Mouse (Mus musculus) c-Kit-positive CD71-positive TER-119-negative erythroid progenitor cells, embryonic 14.5 days (primary cell): ENCODE measurements around the gene Atp6v0a2.
"Not testable (repeated sequence)": the region's sequence is repeated elsewhere in the genome, so short reads cannot be mapped to it uniquely, and the experiment has no call there.

Experiments used
- DNase-seq: peaks from one replicate; pipeline ENCODE4 v3.0.0-alpha.2; 2013; ENCODE audit warnings: low read depth

Gene Atp6v0a2

DNA sequence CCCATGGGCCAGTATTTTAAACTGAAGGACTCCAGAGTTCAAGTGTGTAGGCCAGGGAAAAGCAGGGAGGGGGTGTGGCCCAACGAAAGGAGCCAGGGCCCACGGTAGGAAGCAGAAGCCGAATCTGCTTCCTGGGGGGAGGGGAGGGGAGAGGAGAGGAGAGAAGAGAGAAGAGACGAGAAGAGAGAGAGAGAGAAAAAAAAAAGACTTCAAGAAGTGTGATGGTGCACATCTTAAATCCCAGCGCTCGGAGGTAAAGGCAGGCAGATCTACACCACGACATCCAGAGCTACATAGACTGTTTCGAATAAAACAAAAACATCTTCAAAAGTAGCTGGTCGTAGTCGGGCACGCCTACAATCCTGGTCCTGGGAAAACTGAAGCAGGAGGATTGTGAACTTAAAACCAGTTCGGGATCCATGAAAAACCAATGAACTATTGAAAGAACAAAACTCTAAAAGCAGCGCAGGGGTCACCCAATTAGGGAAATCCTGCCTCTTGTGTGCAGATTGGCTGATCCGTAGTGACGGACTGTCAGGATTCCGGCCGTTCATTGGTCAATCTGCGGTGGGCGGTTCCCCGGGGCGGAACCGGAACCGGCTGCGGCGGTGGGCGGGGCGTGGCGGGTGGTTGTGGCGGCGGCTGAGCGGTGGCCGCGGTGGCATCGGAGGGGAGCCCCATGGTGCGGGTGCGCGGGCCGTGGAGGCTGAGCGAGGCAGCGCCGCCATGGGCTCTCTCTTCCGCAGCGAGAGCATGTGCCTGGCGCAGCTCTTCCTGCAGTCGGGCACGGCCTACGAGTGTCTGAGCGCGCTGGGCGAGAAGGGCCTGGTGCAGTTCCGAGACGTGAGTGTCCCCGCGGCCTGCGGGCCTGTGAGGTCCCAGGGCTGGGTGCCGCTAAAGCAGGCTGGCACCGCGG lies at the start of gene Atp6v0a2:
Gene Atp6v0a2, plus strand, starts transcription at position 129 of the 916 bp plus-strand sequence.
- DNase-seq, result peak; percentile 84

DNA sequence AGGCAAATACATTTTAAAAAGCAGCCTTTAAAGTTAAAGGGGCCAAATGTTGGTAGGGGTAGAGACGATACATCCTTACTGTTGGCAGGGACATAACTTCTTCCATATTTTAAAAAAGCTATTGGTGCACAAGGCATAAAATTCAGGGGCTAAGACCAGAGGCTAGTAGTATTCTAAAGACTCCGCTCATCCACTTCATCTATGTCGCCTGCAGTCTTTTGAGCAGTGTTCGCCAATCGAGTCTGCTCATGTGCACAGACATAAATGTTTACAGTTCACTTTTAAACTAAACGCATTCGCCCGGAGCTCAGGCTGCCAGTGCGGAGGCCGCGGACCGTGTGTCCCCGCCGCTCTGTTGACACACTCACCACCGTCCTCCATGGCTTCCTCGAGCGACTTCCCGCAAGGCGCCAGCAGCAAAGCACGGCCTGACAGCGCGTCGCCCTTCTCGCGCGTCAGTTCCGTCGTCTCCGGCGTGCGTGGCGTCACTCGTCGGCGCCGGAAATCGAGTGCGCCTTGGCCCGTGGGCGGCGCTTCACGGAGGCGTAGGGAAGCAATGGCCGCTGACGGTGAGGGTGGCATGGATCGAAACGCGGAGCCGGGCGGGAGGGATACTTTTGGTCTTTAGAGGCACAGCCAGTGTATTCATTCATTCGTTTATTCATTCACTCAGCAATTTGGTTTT lies 49.6 kb upstream of the Atp6v0a2 start, which contains the start of the genes Eif2b1 and Gtf2h3:
Gene Eif2b1, minus strand, starts transcription at position 499 of the 685 bp plus-strand sequence.
Gene Gtf2h3, plus strand, starts transcription at position 508 of the 685 bp plus-strand sequence.
- peak; percentile 94 for DNase-seq

DNA sequence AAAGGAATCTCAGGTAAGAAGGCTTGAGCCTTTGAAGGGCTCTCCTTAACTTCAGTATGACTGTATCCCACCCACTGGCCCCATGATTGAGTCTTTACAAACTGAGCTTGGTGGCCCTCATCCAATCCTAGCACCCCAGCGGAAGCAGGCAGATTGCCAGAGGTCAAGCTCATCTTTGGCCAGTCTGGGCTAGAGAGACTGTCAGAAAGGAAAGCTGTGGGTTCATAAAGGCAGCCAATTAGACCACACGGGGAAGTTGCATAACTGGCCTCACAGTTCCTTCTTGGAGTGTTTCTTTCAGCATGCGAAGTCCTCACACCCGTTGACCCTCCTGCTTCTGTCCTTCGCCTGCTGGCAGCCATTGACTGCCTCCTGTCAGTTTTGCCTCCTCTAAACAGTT lies 45.9 kb upstream of the Atp6v0a2 start:
- DNase-seq, result no peak

DNA sequence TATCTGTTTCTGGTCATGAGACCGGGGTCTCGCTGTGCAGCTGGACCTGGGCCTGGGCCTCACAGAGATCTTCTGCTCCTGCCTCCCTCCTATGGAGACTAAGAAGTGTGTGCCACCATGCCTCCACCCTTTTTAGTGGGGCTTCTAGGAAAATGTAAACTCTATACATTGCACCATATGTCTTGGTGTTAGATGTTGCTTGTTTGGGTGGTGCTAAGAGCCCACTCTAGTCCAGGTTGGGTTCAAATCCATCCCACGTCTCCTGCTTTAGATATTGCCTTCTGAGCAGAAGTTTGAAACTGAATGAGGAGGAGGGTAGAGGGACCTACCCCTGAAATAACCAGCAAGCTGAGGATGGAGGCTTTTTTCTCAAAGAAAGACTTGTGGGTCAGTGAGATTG lies 35.6 kb upstream of the Atp6v0a2 start:
- DNase-seq, result no peak

DNA sequence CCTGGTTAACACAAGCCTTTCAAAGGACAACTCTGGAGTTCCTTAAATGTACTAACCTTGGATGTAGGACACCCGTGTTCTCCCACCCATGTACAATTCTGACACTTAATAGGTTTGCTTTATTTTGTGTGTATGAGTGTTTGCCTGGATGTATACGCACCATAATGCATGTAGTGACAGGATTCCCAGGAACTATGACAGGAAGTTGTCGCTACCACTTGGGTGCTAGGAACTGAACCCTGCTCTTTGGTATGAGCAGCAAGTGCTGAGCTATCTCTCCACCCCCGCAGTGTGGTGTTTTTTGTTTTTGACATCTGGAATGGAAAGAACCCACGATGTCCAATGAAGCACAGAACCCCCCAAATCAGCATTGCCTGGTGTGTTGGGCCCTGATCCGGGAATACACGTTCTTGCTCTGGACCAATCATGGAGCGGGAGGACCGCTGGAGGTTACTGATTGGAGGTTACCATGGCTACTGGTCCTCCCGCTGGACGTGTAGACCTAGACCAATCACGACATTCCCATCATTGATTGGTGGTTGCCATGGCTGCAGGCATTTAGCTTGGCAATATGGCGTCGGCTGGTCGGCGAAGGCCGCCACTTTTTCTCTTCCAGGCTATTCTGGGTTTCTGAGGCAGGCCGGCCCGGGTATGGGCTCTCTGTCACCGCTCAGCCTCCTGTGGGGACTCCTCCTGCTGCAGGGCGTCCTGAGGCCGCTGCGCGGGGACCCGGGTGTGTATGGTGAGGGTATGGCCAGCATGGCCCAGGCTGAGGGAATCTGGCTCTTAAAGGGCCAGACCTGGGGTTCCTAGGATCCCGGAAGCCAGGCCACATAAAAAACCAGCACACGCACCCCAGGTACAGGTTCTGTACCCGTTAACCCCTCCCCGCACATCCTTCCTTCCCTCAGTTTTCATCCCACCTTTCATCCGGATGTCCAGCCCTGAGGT lies 29.9 kb upstream of the Atp6v0a2 start:
- peak; percentile 93 for DNase-seq

DNA sequence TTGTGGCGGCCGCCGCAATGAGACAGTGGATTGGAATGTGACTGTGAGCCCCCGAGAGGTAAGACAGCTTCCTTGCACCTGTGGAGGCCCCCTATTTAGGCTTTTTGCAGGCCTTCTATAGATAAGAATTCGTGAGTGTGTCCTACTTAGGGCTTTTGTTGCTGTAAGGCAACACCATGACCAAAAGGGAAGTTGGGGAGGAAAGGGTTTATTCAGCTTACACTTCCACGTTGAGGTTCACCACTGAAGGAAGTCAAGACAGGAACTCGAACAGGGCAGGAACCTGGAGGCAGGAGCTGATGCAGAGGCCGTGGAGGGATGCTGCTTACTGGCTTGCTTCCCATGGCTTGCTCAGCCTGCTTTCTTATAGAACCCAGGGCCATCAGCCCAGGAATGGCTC lies 28.6 kb upstream of the Atp6v0a2 start:
- not testable (repeated sequence) for DNase-seq

DNA sequence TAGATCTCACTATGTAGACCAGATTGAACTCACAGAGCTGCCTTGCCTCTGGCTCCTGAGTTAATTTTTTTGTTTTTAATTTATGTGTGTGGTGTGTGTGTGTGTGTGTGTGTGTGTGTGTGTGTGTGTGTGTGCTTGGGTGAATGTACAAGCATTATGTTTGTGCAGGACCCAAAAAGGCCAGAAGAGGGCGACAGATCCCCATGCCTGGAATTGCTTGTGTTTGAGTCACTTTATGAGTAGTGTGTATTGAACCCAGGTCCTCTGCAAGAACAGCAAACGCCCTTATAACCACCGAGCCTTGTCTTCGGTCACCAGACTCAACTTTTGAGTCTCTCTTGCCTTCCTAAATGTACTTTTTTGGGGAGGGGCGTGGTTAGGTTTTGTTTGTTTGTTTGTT lies 26.0 kb upstream of the Atp6v0a2 start:
- peak; percentile 61 for DNase-seq

DNA sequence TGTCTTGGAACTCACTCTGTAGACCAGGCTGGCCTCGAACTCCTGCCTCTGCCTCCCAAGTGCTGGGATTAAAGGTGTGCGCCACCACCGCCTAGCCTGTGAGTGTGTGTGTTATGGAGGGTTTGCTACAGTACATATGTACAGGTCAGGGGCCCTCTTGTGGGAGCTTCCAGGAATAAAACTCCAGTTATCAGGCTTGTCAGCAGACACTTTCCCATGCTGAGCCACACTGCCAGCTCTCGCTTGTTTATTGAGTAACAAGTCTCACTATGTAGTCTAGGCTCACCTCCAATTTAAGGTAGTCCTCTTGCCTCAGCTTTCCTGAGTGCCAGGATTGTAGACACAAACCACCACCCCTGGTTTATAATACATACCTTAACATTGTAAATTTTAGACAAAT lies 24.1 kb upstream of the Atp6v0a2 start:
- DNase-seq, result no peak

DNA sequence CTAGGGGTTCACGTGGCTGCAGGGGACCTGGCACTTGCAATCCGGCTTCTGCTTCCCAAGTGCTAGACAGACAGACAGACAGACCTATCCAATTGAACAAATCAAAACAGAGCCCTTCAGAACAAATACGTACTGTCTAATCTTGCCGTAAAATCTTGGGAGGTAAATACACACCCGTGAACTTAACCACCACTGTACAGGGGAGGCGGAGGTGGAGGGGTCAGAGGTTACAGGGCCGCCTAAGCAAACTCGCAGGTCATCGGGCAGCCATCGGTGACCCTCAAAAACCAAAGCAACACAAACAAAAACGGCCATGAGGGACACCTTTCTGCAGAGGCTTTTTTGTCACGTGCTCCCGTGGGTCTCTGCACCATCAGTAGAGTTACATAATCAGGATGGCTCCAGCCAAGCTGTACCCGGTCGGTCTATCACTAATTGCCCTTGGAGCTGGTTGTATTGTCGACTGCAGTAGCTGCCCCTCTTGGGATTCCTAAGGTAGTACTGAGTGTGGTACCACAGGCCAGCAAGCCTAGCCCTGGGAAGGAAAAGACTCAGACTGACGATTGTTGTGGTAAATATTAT lies 23.2 kb upstream of the Atp6v0a2 start:
- DNase-seq, result no peak

DNA sequence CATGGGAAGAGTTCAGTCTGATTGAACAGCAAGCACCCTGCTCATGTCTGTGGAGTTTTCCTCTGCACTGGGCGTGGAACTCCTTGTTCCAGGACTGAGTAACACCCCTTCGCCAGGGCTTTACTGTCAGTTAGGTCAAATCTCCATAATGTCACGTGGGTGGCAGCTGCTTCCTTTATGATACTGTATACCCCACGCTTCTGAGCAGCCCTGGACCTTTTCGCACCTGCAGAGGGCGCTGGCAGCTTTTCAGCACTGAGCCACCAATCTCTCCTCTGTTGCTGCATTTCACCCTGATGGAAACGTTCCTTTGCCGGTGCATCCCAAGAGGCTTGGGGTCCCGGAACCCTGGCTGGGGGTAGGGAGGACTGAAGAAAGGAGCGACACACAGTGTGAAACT lies 17.4 kb upstream of the Atp6v0a2 start:
- DNase-seq, result peak; percentile 29

DNA sequence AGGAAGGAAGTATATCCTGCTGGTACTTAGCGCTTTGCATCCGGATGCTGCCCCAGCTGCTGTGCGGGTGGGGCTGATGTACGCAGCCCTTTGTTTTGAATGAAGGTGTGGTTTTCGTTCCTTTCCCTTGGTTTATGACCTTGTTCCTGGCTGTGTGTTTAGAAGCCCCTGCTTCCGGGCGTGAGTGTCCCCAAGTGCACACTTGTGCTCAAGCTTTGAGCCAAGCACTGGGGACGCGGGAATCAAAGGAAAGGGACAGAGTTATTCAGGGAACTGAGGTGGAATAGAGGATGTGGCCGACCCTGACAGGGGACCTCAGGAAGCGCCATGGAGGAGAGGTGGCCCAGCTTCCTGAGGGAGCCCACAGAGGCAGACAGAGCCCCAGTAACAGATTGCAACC lies 13.7 kb upstream of the Atp6v0a2 start:
- DNase-seq, result no peak

DNA sequence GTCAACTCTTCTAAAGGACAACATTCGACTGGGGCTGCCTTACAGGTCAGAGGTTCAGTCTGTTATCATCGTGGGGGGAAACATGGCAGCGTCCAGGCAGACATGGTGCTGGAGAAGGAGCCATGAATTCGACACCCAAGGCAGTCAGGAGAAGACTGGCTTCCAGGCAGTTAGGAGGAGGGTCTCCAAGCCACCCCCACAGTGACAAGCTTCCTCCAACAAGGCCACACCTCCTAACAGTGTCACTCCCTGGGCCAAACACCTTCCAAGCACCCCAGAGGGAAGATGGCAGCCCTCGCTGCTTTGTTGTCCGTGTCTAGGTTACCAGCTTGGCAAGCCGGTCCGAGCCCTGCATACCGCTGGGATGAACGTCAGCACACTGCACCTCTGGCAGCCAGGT lies 9.7 kb upstream of the Atp6v0a2 start:
- no peak for DNase-seq

DNA sequence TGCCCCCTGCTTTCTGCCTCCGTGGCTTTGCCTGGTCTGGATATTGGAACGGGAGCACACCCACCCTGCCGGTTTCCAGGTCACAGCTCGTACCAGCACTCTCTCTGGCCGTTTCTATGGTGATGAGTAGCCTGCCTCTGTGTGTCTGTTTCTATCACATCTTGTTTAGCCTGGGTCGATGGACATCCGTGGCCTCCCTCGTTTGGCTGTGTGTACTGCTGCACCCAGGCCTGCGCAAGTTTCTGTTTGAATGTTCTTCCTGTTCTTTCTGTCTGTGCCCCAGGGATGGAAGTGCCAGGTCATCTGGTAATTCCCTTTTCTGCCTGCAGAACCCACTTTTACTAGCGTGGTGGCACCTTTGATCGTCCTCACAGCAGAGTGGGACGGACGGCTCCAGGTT lies 7.0 kb upstream of the Atp6v0a2 start:
- no peak for DNase-seq

DNA sequence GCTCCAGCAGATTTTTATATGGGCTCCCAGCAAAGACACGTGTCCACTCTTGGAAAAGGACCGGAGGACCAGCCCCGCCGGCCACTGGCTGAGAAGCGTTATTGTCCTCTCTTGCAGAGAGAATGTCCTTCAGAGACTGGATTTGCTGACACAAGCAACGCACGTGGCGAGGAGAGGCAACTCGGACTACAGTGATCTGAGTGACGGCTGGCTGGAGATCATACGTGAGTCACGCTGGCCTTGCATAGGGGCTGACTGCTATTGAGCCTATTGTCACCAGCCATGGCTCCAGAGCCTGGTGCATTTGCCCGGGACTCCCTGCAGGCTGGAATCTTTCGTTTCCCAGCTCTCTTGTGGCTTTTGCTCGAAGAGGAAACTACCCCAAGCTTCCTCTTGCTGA lies 5.5 kb upstream of the Atp6v0a2 start:
- DNase-seq, result no peak

DNA sequence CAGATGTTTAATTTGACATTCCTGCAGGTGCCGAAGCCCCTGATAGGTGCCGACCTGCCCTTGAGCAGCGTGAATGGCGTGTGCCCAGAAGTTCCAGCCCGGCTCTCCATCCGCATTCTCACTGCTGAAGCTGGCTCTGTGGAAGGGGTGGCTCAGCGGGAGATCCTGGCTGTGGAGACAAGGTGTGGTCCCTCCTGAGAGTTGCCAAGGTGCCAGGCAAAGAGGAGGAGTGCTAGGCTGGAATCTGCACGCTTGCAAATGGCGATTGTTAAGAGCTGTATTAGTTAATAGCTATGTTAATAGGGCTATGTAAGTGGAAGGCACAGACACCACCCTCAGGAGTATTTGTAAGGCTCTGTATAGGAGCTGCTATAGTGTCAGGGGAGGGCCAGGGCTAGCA lies 4.1 kb upstream of the Atp6v0a2 start:
- DNase-seq, result no peak

DNA sequence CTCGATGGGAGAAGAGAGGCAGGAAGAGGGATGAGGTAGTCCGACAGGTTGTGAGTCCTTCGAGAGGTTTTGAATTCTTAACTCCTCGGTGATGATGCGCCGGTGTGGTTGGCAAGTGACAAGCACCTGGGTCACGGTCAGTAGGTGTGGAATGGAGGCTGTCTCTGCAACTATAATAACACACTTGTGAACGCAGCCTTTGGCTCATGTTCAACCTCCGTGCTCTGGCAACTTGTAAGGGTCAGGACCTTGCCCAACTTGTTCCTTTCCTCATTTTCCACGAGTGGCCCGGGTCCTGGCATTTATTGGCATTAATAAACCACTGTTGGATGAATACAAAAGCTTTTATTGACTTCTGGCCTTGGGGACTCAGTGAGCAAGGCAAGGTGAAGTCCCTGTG lies 1.3 kb downstream of the Atp6v0a2 start:
- no peak for DNase-seq

DNA sequence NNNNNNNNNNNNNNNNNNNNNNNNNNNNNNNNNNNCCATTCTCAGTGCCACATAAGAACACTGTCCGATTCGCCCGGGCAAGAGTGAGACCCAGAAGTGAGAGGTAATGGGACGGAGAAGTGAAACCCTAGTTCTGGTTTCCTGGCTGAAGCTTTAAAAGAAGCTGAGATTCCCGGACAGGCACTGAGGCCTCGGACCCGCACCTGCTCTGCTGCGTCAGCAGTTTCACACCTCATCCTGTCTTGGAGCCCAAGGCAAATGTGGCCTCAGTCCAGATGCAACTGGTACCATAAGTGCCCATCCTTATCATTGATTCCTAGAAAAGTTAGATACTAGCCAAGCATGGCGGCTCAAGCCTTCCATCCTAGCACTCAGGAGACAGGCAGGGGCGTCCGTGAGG lies 3.3 kb downstream of the Atp6v0a2 start:
- no peak for DNase-seq

DNA sequence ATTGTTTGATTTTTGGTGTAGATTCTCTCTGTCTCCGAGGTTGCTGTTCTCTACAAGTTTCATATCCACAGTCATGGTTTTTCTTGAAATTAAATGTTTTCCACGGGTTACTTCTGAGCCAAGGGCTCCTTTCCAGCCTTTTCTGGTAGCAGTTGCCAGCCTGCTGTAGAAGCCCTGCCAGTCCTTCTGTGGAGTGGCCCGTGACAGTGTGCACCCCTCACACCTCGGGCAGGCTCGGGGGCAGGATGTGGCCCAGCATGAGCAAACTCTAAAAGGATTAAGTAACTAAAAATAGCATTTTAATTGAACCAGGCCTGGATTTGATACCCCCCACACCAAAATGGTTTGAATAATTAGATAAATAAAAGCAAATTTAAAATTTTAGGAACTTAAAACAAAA lies 4.1 kb downstream of the Atp6v0a2 start:
- DNase-seq, result no peak

DNA sequence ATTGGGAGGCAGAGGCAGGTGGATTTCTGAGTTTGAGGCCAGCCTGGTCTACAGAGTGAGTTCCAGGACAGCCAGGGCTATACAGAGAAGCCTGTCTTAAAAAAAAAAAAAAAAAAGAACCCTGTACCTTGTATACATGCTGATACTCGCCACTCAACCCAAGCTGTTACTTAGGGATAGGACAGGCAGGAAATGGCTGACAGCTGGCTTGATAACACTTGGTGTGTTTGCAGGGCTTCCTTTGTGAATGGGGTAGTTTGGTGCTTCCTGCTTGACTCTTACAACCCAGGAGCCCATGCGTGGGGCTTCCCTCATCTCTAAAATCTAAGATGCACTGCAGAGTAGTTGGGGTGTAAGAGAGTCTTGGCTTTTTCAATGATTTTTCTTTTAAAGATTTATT lies 5.0 kb downstream of the Atp6v0a2 start:
- no peak for DNase-seq

DNA sequence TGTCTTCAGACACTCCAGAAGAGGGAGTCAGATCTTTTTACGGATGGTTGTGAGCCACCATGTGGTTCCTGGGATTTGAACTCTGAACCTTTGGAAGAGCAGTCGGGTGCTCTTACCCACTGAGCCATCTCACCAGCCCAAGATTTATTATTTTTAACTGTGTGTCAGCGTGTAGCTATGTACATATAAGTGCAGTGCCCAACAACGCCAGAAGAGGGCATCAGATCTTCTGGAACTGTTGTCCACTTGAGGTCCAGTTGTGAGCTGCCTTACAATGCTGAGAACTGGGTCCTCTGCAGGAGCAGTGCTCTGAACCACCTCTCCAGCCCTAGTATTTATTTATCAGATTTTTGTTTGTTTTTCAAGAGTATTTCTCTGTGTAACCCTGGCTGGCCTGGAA lies 6.7 kb downstream of the Atp6v0a2 start:
- DNase-seq, result not testable (repeated sequence)

DNA sequence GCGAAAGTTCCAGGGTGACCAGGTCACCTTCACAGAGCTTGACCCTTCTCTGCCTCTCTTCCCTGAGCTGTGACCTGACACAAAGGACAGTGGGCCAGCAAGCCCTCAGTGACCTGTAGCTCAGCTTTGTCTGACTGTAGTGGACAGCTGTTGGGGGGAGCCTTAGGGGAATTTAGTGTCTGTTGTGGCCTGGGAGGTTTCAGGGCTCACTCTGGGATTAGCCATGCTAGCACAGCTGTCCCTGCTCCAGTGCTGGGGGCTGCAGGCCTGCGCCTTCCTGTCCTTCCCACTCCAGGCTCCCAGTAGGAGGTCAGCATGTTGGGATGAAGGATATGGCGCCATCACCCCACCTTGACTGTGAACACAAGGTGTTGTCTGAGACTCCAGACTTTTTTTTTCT lies 7.8 kb downstream of the Atp6v0a2 start:
- DNase-seq, result no peak

DNA sequence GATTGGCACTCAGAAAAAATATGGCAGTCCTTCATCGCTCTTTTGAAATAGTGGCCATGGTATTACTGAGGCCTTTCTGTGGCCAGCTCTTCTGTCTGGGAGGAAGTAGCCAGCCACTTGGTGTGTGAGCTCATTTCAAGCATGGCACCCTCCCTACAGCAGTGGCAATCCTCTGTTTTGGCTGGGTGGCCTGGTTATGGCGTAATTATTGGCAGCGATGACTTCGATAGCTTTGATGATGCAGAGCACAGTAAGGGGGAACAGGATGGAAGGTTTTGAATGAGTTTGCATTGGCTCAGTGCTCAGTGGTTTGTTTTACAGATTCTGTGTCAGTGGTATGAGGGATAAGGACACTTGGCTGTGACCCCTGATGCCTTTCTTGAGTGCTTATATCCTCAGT lies 8.3 kb downstream of the Atp6v0a2 start:
- DNase-seq, result no peak
